Mouse (Mus musculus) myocyte (in vitro differentiated cells): ENCODE data around the gene Rcor1.
A peak's percentile ranks its signal among the peaks of the same experiment; 100 is the strongest.

Experiments used
- E2F4 ChIP-seq: IDR thresholded peaks from one replicate; pipeline ENCODE4 v1.6.1; 2011; ENCODE audit warnings: mild to moderate bottlenecking, control low read depth, moderate library complexity; ENCODE audit not compliant: insufficient read depth
- POLR2A ChIP-seq: IDR thresholded peaks from one replicate; pipeline ENCODE4 v1.6.1; 2011; ENCODE audit warnings: low read depth, mild to moderate bottlenecking, control low read depth, moderate library complexity; ENCODE audit not compliant: insufficient read length
- REST ChIP-seq: IDR thresholded peaks from one replicate; pipeline ENCODE4 v1.6.1; 2011; ENCODE audit warnings: mild to moderate bottlenecking, control low read depth, moderate library complexity; ENCODE audit not compliant: insufficient read depth, insufficient read length
- USF1 ChIP-seq: IDR thresholded peaks from one replicate; pipeline ENCODE4 v1.6.1; 2011; ENCODE audit warnings: low read depth, mild to moderate bottlenecking, control low read depth, moderate library complexity

GRCm38 (mm10) chr12:111039771-111040530 lies 800 bp downstream of the Rcor1 start:
- no peak for TF ChIP-seq REST
- TF ChIP-seq USF1 = no peak
- TF ChIP-seq POLR2A = peak; percentile 37
- TF ChIP-seq E2F4 = no peak
